Mouse (Mus musculus) left cerebral cortex, adult 2 months (tissue): ENCODE data around the gene Gpkow. TPM values are rescaled to one million over a fixed set of nuclear protein-coding genes. Genes with fewer than 3 reads are reported as not detected.
"Not testable (repeated sequence)": the region's sequence is repeated elsewhere in the genome, so short reads cannot be mapped to it uniquely, and the experiment has no call there.

ENCODE experiments used
- DNase-seq, 2 experiments: peaks; one replicate each; pipeline ENCODE4 v3.0.0; 2021 to 2022; ENCODE audit warnings: low spot score in 2 of 2, mixed read lengths in 1 of 2; ENCODE audit errors: extremely low spot score in 1 of 2
- H3K27ac ChIP-seq: fragments of 200-600 bp; 2 replicates; pipeline ENCODE4 v1.8.1; 2022
- H3K4me3 ChIP-seq: fragments of 200-600 bp; 2 replicates; pipeline ENCODE4 v1.8.1; 2022
- CTCF ChIP-seq: fragments of 200-600 bp; IDR thresholded peaks from 2 replicates; pipeline ENCODE4 v1.8.1; 2022; ENCODE audit warnings: antibody characterized with exemption, mild to moderate bottlenecking, moderate library complexity
- intact Hi-C: fragments of 180-260 bp; cut with DNase I; formaldehyde crosslinking; loops from one replicate; pipeline ENCODE4 v1.15.1; 2025
- total RNA-seq, 2 experiments: library from RNA; stranded (reverse); gene quantifications; 2 replicates each; pipeline ENCODE4 v1.2.3; 2021

Gpkow gene
- total RNA-seq, 2 experiments from 2014 or later: 32.9 to 34.5 TPM

- intact Hi-C loops: no loop called here
- TF ChIP-seq CTCF: no peak
- DNase-seq: no peak
- H3K4me3 ChIP-seq: peak overlapping the region; percentile 52
- peak overlapping the region; percentile 77 for H3K27ac ChIP-seq
Observed at GRCm38 (mm10) chrX:7728922-7729265, 32.0 kb downstream of the Gpkow start.

GRCm38 (mm10) chrX:7733571-7734156, 36.7 kb downstream of the Gpkow start:
- no peak overlapping the region for H3K4me3 ChIP-seq
- peak; percentile 56 to 60 for DNase-seq

GRCm38 (mm10) chrX:7739336-7740081, 42.6 kb downstream of the Gpkow start:
- Histone ChIP-seq H3K27ac (no peak overlapping the region), H3K4me3 (no peak overlapping the region)
- intact Hi-C loops: loop anchor here (5.0 kb wide), 1 partner anchor 33 kb away; no protein-coding TSS in a partner anchor
- no peak for DNase-seq
- TF ChIP-seq CTCF: no peak

More at GRCm38 (mm10) chrX:7733571-7734156, 36.7 kb downstream of the Gpkow start:
- intact Hi-C loops: no loop called here
- no peak overlapping the region for H3K27ac ChIP-seq
- TF ChIP-seq CTCF: peak; percentile 55

- no peak for DNase-seq
- intact Hi-C loops: no loop called here
- TF ChIP-seq CTCF: no peak
- Histone ChIP-seq H3K27ac (no peak overlapping the region), H3K4me3 (no peak overlapping the region)
Observed at GRCm38 (mm10) chrX:7740082-7740819, 43.3 kb downstream of the Gpkow start.

- no peak for TF ChIP-seq CTCF
- intact Hi-C loops: no loop called here
- Histone ChIP-seq H3K4me3 (no peak overlapping the region), H3K27ac (no peak overlapping the region)
- no peak for DNase-seq
Observed at GRCm38 (mm10) chrX:7741103-7741502, 44.2 kb downstream of the Gpkow start.

- DNase-seq: no peak
- intact Hi-C loops: no loop called here
- H3K27ac ChIP-seq: no peak overlapping the region
- peak; percentile 31 for TF ChIP-seq CTCF
- H3K4me3 ChIP-seq: no peak overlapping the region
Observed at GRCm38 (mm10) chrX:7743470-7743869, 46.5 kb downstream of the Gpkow start.

GRCm38 (mm10) chrX:7744940-7745339, 48.0 kb downstream of the Gpkow start:
- intact Hi-C loops: no loop called here
- Histone ChIP-seq H3K4me3 (no peak overlapping the region), H3K27ac (no peak overlapping the region)
- no peak for TF ChIP-seq CTCF
- DNase-seq: no peak

- TF ChIP-seq CTCF: no peak
- Histone ChIP-seq H3K27ac (no peak overlapping the region), H3K4me3 (no peak overlapping the region)
- intact Hi-C loops: no loop called here
- no peak for DNase-seq
Observed at GRCm38 (mm10) chrX:7745429-7745828, 48.5 kb downstream of the Gpkow start.

GRCm38 (mm10) chrX:7750432-7751116, 53.6 kb downstream of the Gpkow start, which contains the start of gene Ccdc120:
Gene Ccdc120, minus strand, starts transcription at chrX:7750905.
- intact Hi-C loops: no loop called here
- TF ChIP-seq CTCF: no peak
- H3K27ac ChIP-seq: 0 out of 2 replicates have a peak within 1 kb of the TSS, but pooled peaks have one; percentile 57

GRCm38 (mm10) chrX:7753627-7754026, 56.7 kb downstream of the Gpkow start:
- H3K27ac ChIP-seq, DNase-seq, intact Hi-C loops, H3K4me3 ChIP-seq: not testable (repeated sequence)
- peak; percentile 20 for TF ChIP-seq CTCF

More at GRCm38 (mm10) chrX:7750432-7751116, 53.6 kb downstream of the Gpkow start, which contains the start of gene Ccdc120:
- DNase-seq: peak; percentile 70 to 72
- H3K4me3 ChIP-seq: peak within 1 kb of the TSS; percentile 54

Other genes with a start within 250 kb of the Gpkow start
- not detected for gene Foxp3, start 123.5 kb upstream of the Gpkow start, total RNA-seq
- 10 to 100 TPM; 21.9 to 26.8 TPM for gene Ppp1r3f, start 122.8 kb upstream of the Gpkow start, total RNA-seq
- 10 to 100 TPM; 30.1 to 31.5 TPM for gene Ccdc22, start 91.6 kb upstream of the Gpkow start, total RNA-seq
- under 1 TPM; 0.19 to 0.27 TPM for gene Cacna1f, start 90.0 kb upstream of the Gpkow start, total RNA-seq
- 1,000 to 10,000 TPM; 1,746 to 1,868 TPM for gene Syp, start 58.7 kb upstream of the Gpkow start, total RNA-seq
- gene Prickle3, start 39.9 kb upstream of the Gpkow start, total RNA-seq: 1 to 10 TPM; 1.1 to 2.4 TPM
- gene Plp2, start 25.7 kb upstream of the Gpkow start, total RNA-seq: 1 to 10 TPM; 6.5 to 8.8 TPM
- gene Magix, start 15.9 kb upstream of the Gpkow start, total RNA-seq: under 1 TPM; 0.16 to 0.43 TPM
- gene Wdr45, start 17.2 kb downstream of the Gpkow start, total RNA-seq: 10 to 100 TPM; 61.0 to 68.9 TPM
- not detected for gene Gm45208, start 25.1 kb downstream of the Gpkow start, total RNA-seq
- gene Praf2, start 31.3 kb downstream of the Gpkow start, total RNA-seq: 10 to 100 TPM; 88.9 to 92.7 TPM
- gene Ccdc120, start 53.8 kb downstream of the Gpkow start, total RNA-seq: 10 to 100 TPM; 26.3 TPM
- 10 to 100 TPM; 30.9 to 35.1 TPM for gene Tfe3, start 65.4 kb downstream of the Gpkow start, total RNA-seq
- gene Gripap1, start 92.6 kb downstream of the Gpkow start, total RNA-seq: 100 to 1,000 TPM; 109 to 113 TPM
- gene Kcnd1, start 125.2 kb downstream of the Gpkow start, total RNA-seq: 1 to 10 TPM; 7.7 to 9.3 TPM
- 10 to 100 TPM; 76.4 to 84.1 TPM for gene Otud5, start 144.2 kb downstream of the Gpkow start, total RNA-seq
- 10 to 100 TPM; 53.6 to 56.3 TPM for gene Pim2, start 181.1 kb downstream of the Gpkow start, total RNA-seq
- gene Slc35a2, start 186.9 kb downstream of the Gpkow start, total RNA-seq: 10 to 100 TPM; 31.9 to 39.6 TPM
- gene Pqbp1, start 202.1 kb downstream of the Gpkow start, total RNA-seq: 10 to 100 TPM; 80.5 to 83.6 TPM
- 10 to 100 TPM; 19.3 to 27.4 TPM for gene Timm17b, start 202.2 kb downstream of the Gpkow start, total RNA-seq
- gene Gm10491, start 210.7 kb downstream of the Gpkow start, total RNA-seq: not detected
- not detected for gene Gm10490, start 212.4 kb downstream of the Gpkow start, total RNA-seq
- gene Pcsk1n, start 222.7 kb downstream of the Gpkow start, total RNA-seq: 100 to 1,000 TPM; 463 to 503 TPM
- not detected for gene Eras, start 231.5 kb downstream of the Gpkow start, total RNA-seq